Mouse (Mus musculus) liver, postnatal 0 days (tissue): ENCODE data around the gene Fbxo42. TPM values are rescaled to one million over a fixed set of nuclear protein-coding genes. Genes with fewer than 3 reads are reported as not detected.
"Not testable (repeated sequence)": the region's sequence is repeated elsewhere in the genome, so short reads cannot be mapped to it uniquely, and the experiment has no call there.

Experiments used
- ATAC-seq: fragments of 200-750 bp; cut with Nextera tagmentation; 2 replicates; pipeline ENCODE4 v1.8.0; 2017; ENCODE audit warnings: mild to moderate bottlenecking, moderate library complexity
- DNase-seq: peaks from one replicate; pipeline ENCODE4 v3.0.0-alpha.2; 2016
- H3K27ac ChIP-seq: fragments of 300-500 bp; sonication (generic); 2 replicates; pipeline ENCODE4 v1.5.1; 2014; ENCODE audit warnings: antibody characterized with exemption, moderate library complexity, mild to moderate bottlenecking, low read depth
- H3K27me3 ChIP-seq: fragments of 300-500 bp; sonication (generic); 2 replicates; pipeline ENCODE4 v1.6.1; 2014; ENCODE audit warnings: low read length, control low read depth, mixed read lengths; ENCODE audit not compliant: insufficient read depth
- H3K36me3 ChIP-seq: fragments of 300-500 bp; sonication (generic); replicated peaks from 2 replicates; pipeline ENCODE4 v1.6.1; 2014; ENCODE audit warnings: mild to moderate bottlenecking, control low read depth, low read length, moderate library complexity, mixed read lengths; ENCODE audit not compliant: insufficient read depth
- H3K4me1 ChIP-seq: fragments of 300-500 bp; sonication (generic); 2 replicates; pipeline ENCODE4 v1.6.1; 2014; ENCODE audit warnings: antibody characterized with exemption, mild to moderate bottlenecking, control low read depth; ENCODE audit not compliant: insufficient read depth
- H3K4me2 ChIP-seq: fragments of 300-500 bp; sonication (generic); 2 replicates; pipeline ENCODE4 v1.6.1; 2014; ENCODE audit warnings: low read depth, mild to moderate bottlenecking, low read length, moderate library complexity, mixed read lengths
- H3K4me3 ChIP-seq: fragments of 300-500 bp; sonication (generic); 2 replicates; pipeline ENCODE4 v1.5.1; 2014; ENCODE audit warnings: low read depth, low read length
- H3K9ac ChIP-seq: fragments of 300-500 bp; sonication (generic); replicated peaks from 2 replicates; pipeline ENCODE4 v1.6.1; 2014; ENCODE audit warnings: mild to moderate bottlenecking, moderate library complexity
- H3K9me3 ChIP-seq: fragments of 300-500 bp; sonication (generic); 2 replicates; pipeline ENCODE4 v1.6.1; 2016; ENCODE audit warnings: mild to moderate bottlenecking, control low read depth, low read length, mixed read lengths
- CTCF ChIP-seq: sonication (generic); IDR thresholded peaks from 2 replicates; pipeline ENCODE4 v1.5.1; 2016; ENCODE audit warnings: antibody characterized with exemption, low read depth
- EP300 ChIP-seq: IDR thresholded peaks from 2 replicates; pipeline ENCODE4 v1.6.1; 2016; ENCODE audit warnings: antibody characterized with exemption, low read depth, mild to moderate bottlenecking
- WGBS: fragments of 180-500 bp; shearing (Covaris S2); extraction: QIAGEN DNeasy Blood & Tissue Kit; methylation state at CpG from one replicate; pipeline ENCODE4 v1.1.7; 2014; ENCODE audit not compliant: insufficient replicate concordance; 5-methylcytosine and 5-hydroxymethylcytosine counted together
- polyA plus RNA-seq: library from polyadenylated mRNA; unstranded; fragments of >200 nt; fragmentation: Nextera tagmentation; extraction: Ambion mirVana; gene quantifications from 2 replicates; pipeline ENCODE4 v1.2.1, GENCODE M21; 2015

The Fbxo42 gene
- polyA plus RNA-seq, 1 experiment from 2014 or later, result 11.7 TPM

- DNase-seq (no peak), ATAC-seq (peak; percentile 19)
- Histone ChIP-seq H3K27me3 (no peaks in the 10 kb centered on the region), H3K27ac (peak overlapping the region; percentile 89), H3K4me1 (peaks cover 57% of the 10 kb centered on the region), H3K4me2 (peak overlapping the region; percentile 66), H3K36me3 (peaks cover 6% of the 10 kb centered on the region; the same call in 1 of the 2 replicates), H3K9ac (peak overlapping the region; percentile 55), H3K9me3 (no peaks in the 10 kb centered on the region), H3K4me3 (peak overlapping the region; percentile 36)
- WGBS, result 71% methylated on average over 8 of the region's 8 CpGs
- no peak for TF ChIP-seq CTCF
- no peak for TF ChIP-seq EP300
Measured at GRCm38 (mm10) chr4:141134031-141134441, 13.7 kb upstream of the Fbxo42 start.

GRCm38 (mm10) chr4:141134751-141135530, 12.8 kb upstream of the Fbxo42 start:
- peak overlapping the region; percentile 89 for H3K27ac ChIP-seq
- H3K4me1 ChIP-seq, result peaks cover 52% of the 10 kb centered on the region
- DNase-seq, result no peak
- peak overlapping the region; percentile 66 for H3K4me2 ChIP-seq
- ATAC-seq, result no peak
- H3K36me3 ChIP-seq, result peaks cover 6% of the 10 kb centered on the region; the same call in 1 of the 2 replicates
- TF ChIP-seq EP300, result no peak
- TF ChIP-seq CTCF, result no peak
- H3K9ac ChIP-seq, result peak overlapping the region; percentile 55
- WGBS, result 50% methylated on average over 20 of the region's 20 CpGs
- no peaks in the 10 kb centered on the region for H3K9me3 ChIP-seq
- H3K27me3 ChIP-seq, result no peaks in the 10 kb centered on the region
- peak overlapping the region; percentile 36 for H3K4me3 ChIP-seq

GRCm38 (mm10) chr4:141136126-141136525, 11.6 kb upstream of the Fbxo42 start:
- Histone ChIP-seq H3K36me3 (peaks cover 6% of the 10 kb centered on the region; the same call in 1 of the 2 replicates), H3K27ac (peak overlapping the region; percentile 29; the same call in 1 of the 2 replicates), H3K4me2 (0 out of 2 replicates have a peak overlapping the region, but pooled peaks have one; percentile 32), H3K9ac (peak overlapping the region; percentile 41), H3K4me3 (no peak overlapping the region), H3K27me3 (no peaks in the 10 kb centered on the region), H3K4me1 (peaks cover 43% of the 10 kb centered on the region), H3K9me3 (no peaks in the 10 kb centered on the region)
- no peak for DNase-seq
- ATAC-seq, result no peak
- WGBS, result 75% methylated on average over 7 of the region's 7 CpGs
- TF ChIP-seq CTCF (no peak), EP300 (no peak)

GRCm38 (mm10) chr4:141137740-141138139, 10.0 kb upstream of the Fbxo42 start:
- not testable (repeated sequence) for H3K27ac ChIP-seq, H3K27me3 ChIP-seq, H3K36me3 ChIP-seq, H3K4me3 ChIP-seq, ATAC-seq, DNase-seq, H3K9me3 ChIP-seq, H3K9ac ChIP-seq
- WGBS, result 28% methylated on average over 1 of the region's 3 CpGs
- Histone ChIP-seq H3K4me2 (peak overlapping the region; percentile 88; the same call in 1 of the 2 replicates), H3K4me1 (peaks cover 38% of the 10 kb centered on the region)
- peak; percentile 35 for TF ChIP-seq CTCF

- Histone ChIP-seq H3K4me1 (peaks cover 38% of the 10 kb centered on the region), H3K9me3 (no peaks in the 10 kb centered on the region), H3K36me3 (peaks cover 6% of the 10 kb centered on the region; the same call in 1 of the 2 replicates), H3K4me3 (peak overlapping the region; percentile 97), H3K27ac (peak overlapping the region; percentile 95), H3K4me2 (peak overlapping the region; percentile 88), H3K27me3 (no peaks in the 10 kb centered on the region), H3K9ac (peak overlapping the region; percentile 92)
- TF ChIP-seq CTCF (peak; percentile 19; the same call in 1 of the 2 replicates), EP300 (no peak)
- peak; percentile 34 for DNase-seq
- peak; percentile 1 for ATAC-seq
- WGBS, result under 1% methylated on average over 29 of the region's 29 CpGs
Measured at GRCm38 (mm10) chr4:141138425-141139115, 9.1 kb upstream of the Fbxo42 start.
